Mouse (Mus musculus) liver, embryonic 14.5 days (tissue): Measurements from ENCODE around the gene Col6a1. TPM values are rescaled to one million over a fixed set of nuclear protein-coding genes. Genes with fewer than 3 reads are reported as not detected.

ENCODE experiments used
- ATAC-seq: fragments of 200-750 bp; cut with Nextera tagmentation; 2 replicates; pipeline ENCODE4 v1.8.0; 2017; ENCODE audit warnings: moderate number of reproducible peaks, mild to moderate bottlenecking, moderate library complexity; ENCODE audit not compliant: insufficient read depth
- DNase-seq, 3 experiments: peaks; one replicate each; pipeline ENCODE4 v3.0.0-alpha.2; 2012 to 2013; ENCODE audit warnings: low read depth in 3 of 3, low spot score in 3 of 3
- H3K27ac ChIP-seq: fragments of 300-500 bp; sonication (generic); 2 replicates; pipeline ENCODE4 v1.5.1; 2014; ENCODE audit warnings: moderate library complexity, mild to moderate bottlenecking, control low read depth, inconsistent platforms
- H3K27me3 ChIP-seq: fragments of 300-500 bp; sonication (generic); 2 replicates; pipeline ENCODE4 v1.6.1; 2014; ENCODE audit warnings: mild to moderate bottlenecking, low read length, moderate library complexity; ENCODE audit not compliant: control insufficient read depth, insufficient read depth
- H3K36me3 ChIP-seq: fragments of 300-500 bp; sonication (generic); replicated peaks from 2 replicates; pipeline ENCODE4 v1.6.1; 2014; ENCODE audit warnings: low read depth; ENCODE audit not compliant: control insufficient read depth, insufficient read depth
- H3K4me1 ChIP-seq, 2 experiments: fragments of 200-500 bp in 1 of 2; fragments of 300-500 bp in 1 of 2; sonication (generic) in 1 of 2; replicated peaks; 2 replicates each; pipeline ENCODE4 v1.6.1; 2012 to 2014; ENCODE audit warnings: antibody characterized with exemption in 1 of 2, inconsistent platforms in 1 of 2, low read length in 1 of 2; ENCODE audit not compliant: control insufficient read depth in 2 of 2, insufficient read depth in 2 of 2
- H3K4me2 ChIP-seq: fragments of 300-500 bp; sonication (generic); 2 replicates; pipeline ENCODE4 v1.6.1; 2014; ENCODE audit warnings: low read depth, mild to moderate bottlenecking, control low read depth, moderate library complexity
- H3K4me3 ChIP-seq, 2 experiments: fragments of 200-500 bp in 1 of 2; fragments of 300-500 bp in 1 of 2; sonication (generic) in 1 of 2; 2 replicates each; pipeline ENCODE4 v1.5.1; 2012 to 2014; ENCODE audit warnings: low read depth in 2 of 2, low read length in 2 of 2, mild to moderate bottlenecking in 2 of 2, control low read depth in 1 of 2, inconsistent platforms in 1 of 2, moderate library complexity in 1 of 2; ENCODE audit not compliant: insufficient read depth in 1 of 2
- H3K9ac ChIP-seq: fragments of 300-500 bp; sonication (generic); replicated peaks from 2 replicates; pipeline ENCODE4 v1.6.1; 2014; ENCODE audit warnings: mild to moderate bottlenecking, control low read depth, moderate library complexity
- H3K9me3 ChIP-seq: fragments of 300-500 bp; sonication (generic); 2 replicates; pipeline ENCODE4 v1.6.1; 2016; ENCODE audit warnings: low read length, mixed read lengths; ENCODE audit not compliant: control insufficient read depth
- CTCF ChIP-seq: IDR thresholded peaks from 2 replicates; pipeline ENCODE4 v1.5.1; 2016; ENCODE audit warnings: antibody characterized with exemption, low read depth, control low read depth
- EP300 ChIP-seq: IDR thresholded peaks from 2 replicates; pipeline ENCODE4 v1.6.1; 2016; ENCODE audit warnings: antibody characterized with exemption, low read depth
- WGBS: fragments of 180-500 bp; shearing (Covaris S2); extraction: QIAGEN DNeasy Blood & Tissue Kit; methylation state at CpG from one replicate; pipeline ENCODE4 v1.1.7; 2014; ENCODE audit not compliant: insufficient replicate concordance; 5-methylcytosine and 5-hydroxymethylcytosine counted together
- polyA plus RNA-seq, 2 experiments: library from polyadenylated mRNA; depleted of rRNA in 1 of 2; stranded (reverse) in 1 of 2; unstranded in 1 of 2; fragments of >200 nt; fragmentation: Nextera tagmentation in 1 of 2; extraction: Ambion mirVana in 1 of 2; gene quantifications; 2 replicates each; pipeline versions ENCODE4 v1.2.1 to v1.2.3; 2012 to 2014

Gene Col6a1
- polyA plus RNA-seq, 2 experiments, result 4.8 to 6.1 TPM

DNA sequence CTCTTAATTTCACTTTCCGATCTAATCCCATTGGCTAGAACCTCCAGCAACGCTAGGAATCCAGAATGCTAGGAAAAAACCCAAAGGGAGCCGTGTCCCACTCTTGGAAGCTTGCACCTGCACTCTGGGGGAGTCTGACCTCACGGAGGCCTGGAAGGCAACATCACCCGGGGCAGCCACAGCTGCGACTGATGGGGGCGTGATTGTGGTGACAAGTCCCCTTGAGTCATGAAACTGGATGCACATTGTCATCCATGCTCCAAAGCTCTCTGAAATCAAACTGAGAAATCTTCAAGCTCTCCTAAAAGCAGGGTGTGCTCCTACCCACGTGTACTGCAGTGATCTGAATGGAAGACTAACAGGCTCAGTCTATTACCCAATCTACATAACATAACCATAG, 10.8 kb upstream of the Col6a1 start:
- DNase-seq (no peak), ATAC-seq (no peak)
- Histone ChIP-seq H3K4me3 (no peak overlapping the region), H3K27ac (no peak overlapping the region), H3K36me3 (no peaks in the 10 kb centered on the region), H3K9ac (no peak overlapping the region), H3K4me2 (no peak overlapping the region), H3K9me3 (no peaks in the 10 kb centered on the region), H3K4me1 (no peaks in the 10 kb centered on the region), H3K27me3 (no peaks in the 10 kb centered on the region)
- no peak for TF ChIP-seq CTCF
- no peak for TF ChIP-seq EP300
- 49% methylated on average over 8 of the region's 8 CpGs for WGBS

GRCm38 (mm10) chr10:76734979-76735378, 9.0 kb upstream of the Col6a1 start:
- no peak overlapping the region for H3K4me2 ChIP-seq
- DNase-seq (peak; percentile 32 to 37 (median 33)), ATAC-seq (peak; percentile 57; the same call in 1 of the 2 replicates)
- WGBS, result 4% methylated on average over 4 of the region's 4 CpGs
- no peak overlapping the region for H3K4me3 ChIP-seq
- H3K4me1 ChIP-seq, result no peaks in the 10 kb centered on the region
- TF ChIP-seq CTCF, result peak; percentile 87
- TF ChIP-seq EP300, result no peak
- no peaks in the 10 kb centered on the region for H3K9me3 ChIP-seq
- H3K9ac ChIP-seq, result no peak overlapping the region
- H3K27ac ChIP-seq, result no peak overlapping the region
- no peaks in the 10 kb centered on the region for H3K27me3 ChIP-seq
- H3K36me3 ChIP-seq, result no peaks in the 10 kb centered on the region

GRCm38 (mm10) chr10:76733677-76734068, 7.7 kb upstream of the Col6a1 start:
- no peaks in the 10 kb centered on the region for H3K36me3 ChIP-seq
- no peaks in the 10 kb centered on the region for H3K4me1 ChIP-seq
- 35% methylated on average over 3 of the region's 3 CpGs for WGBS
- H3K4me3 ChIP-seq, result no peak overlapping the region
- ATAC-seq, result no peak
- DNase-seq, result no peak
- no peaks in the 10 kb centered on the region for H3K27me3 ChIP-seq
- H3K9me3 ChIP-seq, result no peaks in the 10 kb centered on the region
- TF ChIP-seq EP300, result no peak
- no peak for TF ChIP-seq CTCF
- H3K27ac ChIP-seq, result no peak overlapping the region
- no peak overlapping the region for H3K9ac ChIP-seq
- no peak overlapping the region for H3K4me2 ChIP-seq

GRCm38 (mm10) chr10:76732881-76733676, 7.1 kb upstream of the Col6a1 start:
- Histone ChIP-seq H3K27me3 (no peaks in the 10 kb centered on the region), H3K4me3 (no peak overlapping the region), H3K9ac (no peak overlapping the region), H3K9me3 (no peaks in the 10 kb centered on the region), H3K27ac (no peak overlapping the region), H3K36me3 (no peaks in the 10 kb centered on the region), H3K4me2 (no peak overlapping the region), H3K4me1 (no peaks in the 10 kb centered on the region)
- 17% methylated on average over 17 of the region's 17 CpGs for WGBS
- ATAC-seq, result no peak
- DNase-seq, result no peak
- no peak for TF ChIP-seq EP300
- peak; percentile 66 for TF ChIP-seq CTCF

GRCm38 (mm10) chr10:76732391-76732790, 6.4 kb upstream of the Col6a1 start:
- Histone ChIP-seq H3K9ac (no peak overlapping the region), H3K27me3 (no peaks in the 10 kb centered on the region), H3K36me3 (no peaks in the 10 kb centered on the region), H3K9me3 (no peaks in the 10 kb centered on the region), H3K4me3 (no peak overlapping the region), H3K27ac (no peak overlapping the region), H3K4me2 (no peak overlapping the region), H3K4me1 (no peaks in the 10 kb centered on the region)
- DNase-seq (no peak), ATAC-seq (no peak)
- WGBS, result 56% methylated on average over 6 of the region's 6 CpGs
- TF ChIP-seq EP300 (no peak), CTCF (no peak)
